Mouse (Mus musculus) stomach, postnatal 0 days (tissue): ENCODE measurements around the gene Creb1. TPM values are rescaled to one million over a fixed set of nuclear protein-coding genes. Genes with fewer than 3 reads are reported as not detected.

Source experiments
- ATAC-seq: fragments of 200-750 bp; cut with Nextera tagmentation; 2 replicates; pipeline ENCODE4 v1.8.0; 2017; ENCODE audit not compliant: low FRiP score, low TSS enrichment
- DNase-seq: peaks from one replicate; pipeline ENCODE4 v3.0.0-alpha.2; 2016; ENCODE audit warnings: low spot score
- H3K27ac ChIP-seq: fragments of 300-500 bp; sonication (generic); replicated peaks from 2 replicates; pipeline ENCODE4 v1.5.1; 2014; ENCODE audit warnings: mild to moderate bottlenecking, control low read depth
- H3K27me3 ChIP-seq: fragments of 300-500 bp; sonication (generic); 2 replicates; pipeline ENCODE4 v1.6.1; 2014; ENCODE audit warnings: low read length; ENCODE audit not compliant: control insufficient read depth, insufficient read depth
- H3K36me3 ChIP-seq: fragments of 300-500 bp; sonication (generic); 2 replicates; pipeline ENCODE4 v1.6.1; 2014; ENCODE audit warnings: low read length, mixed read lengths; ENCODE audit not compliant: control insufficient read depth, insufficient read depth
- H3K4me1 ChIP-seq: fragments of 300-500 bp; sonication (generic); replicated peaks from 2 replicates; pipeline ENCODE4 v1.6.1; 2014; ENCODE audit warnings: antibody characterized with exemption; ENCODE audit not compliant: control insufficient read depth, insufficient read depth
- H3K4me2 ChIP-seq: fragments of 300-500 bp; sonication (generic); replicated peaks from 2 replicates; pipeline ENCODE4 v1.6.1; 2014; ENCODE audit warnings: low read depth, mild to moderate bottlenecking, control low read depth, moderate library complexity
- H3K4me3 ChIP-seq: fragments of 300-500 bp; sonication (generic); 2 replicates; pipeline ENCODE4 v1.5.1; 2014; ENCODE audit warnings: low read depth, low read length, control low read depth
- H3K9ac ChIP-seq: fragments of 300-500 bp; sonication (generic); 2 replicates; pipeline ENCODE4 v1.6.1; 2014; ENCODE audit warnings: mild to moderate bottlenecking, low read length, control low read depth, mixed read lengths
- H3K9me3 ChIP-seq: fragments of 300-500 bp; sonication (generic); 2 replicates; pipeline ENCODE4 v1.6.1; 2016; ENCODE audit warnings: low read length; ENCODE audit not compliant: control insufficient read depth
- CTCF ChIP-seq: IDR thresholded peaks from 2 replicates; pipeline ENCODE4 v1.5.1; 2016; ENCODE audit warnings: antibody characterized with exemption, low read depth, mild to moderate bottlenecking, moderate library complexity
- EP300 ChIP-seq: optimal IDR thresholded peaks from 2 replicates; pipeline ENCODE3; 2016; ENCODE audit warnings: antibody characterized with exemption
- WGBS: fragments of 180-500 bp; shearing (Covaris S2); extraction: QIAGEN DNeasy Blood & Tissue Kit; methylation state at CpG from one replicate; pipeline ENCODE4 v1.1.7; 2014; 5-methylcytosine and 5-hydroxymethylcytosine counted together
- polyA plus RNA-seq: library from polyadenylated mRNA; unstranded; fragments of >200 nt; fragmentation: Nextera tagmentation; extraction: Ambion mirVana; gene quantifications from 2 replicates; pipeline ENCODE4 v1.2.1, GENCODE M21; 2015

Creb1 gene
- polyA plus RNA-seq, 1 experiment from 2014 or later, result 9.2 TPM

- H3K36me3 ChIP-seq, result no peaks in the 10 kb centered on the region
- no peak for ATAC-seq
- 90% methylated on average over 3 of the region's 3 CpGs for WGBS
- H3K9ac ChIP-seq, result no peak overlapping the region
- TF ChIP-seq CTCF, result no peak
- no peak for TF ChIP-seq EP300
- no peaks in the 10 kb centered on the region for H3K4me1 ChIP-seq
- H3K27ac ChIP-seq, result no peak overlapping the region
- DNase-seq, result no peak
- no peak overlapping the region for H3K4me2 ChIP-seq
- no peak overlapping the region for H3K4me3 ChIP-seq
- no peaks in the 10 kb centered on the region for H3K9me3 ChIP-seq
- no peaks in the 10 kb centered on the region for H3K27me3 ChIP-seq
Observed at GRCm38 (mm10) chr1:64644513-64644912, 112.1 kb downstream of the Creb1 start.

- no peaks in the 10 kb centered on the region for H3K36me3 ChIP-seq
- ATAC-seq, result peak; percentile 61; the same call in 1 of the 2 replicates
- no peak overlapping the region for H3K9ac ChIP-seq
- H3K27me3 ChIP-seq, result no peaks in the 10 kb centered on the region
- no peaks in the 10 kb centered on the region for H3K4me1 ChIP-seq
- H3K4me3 ChIP-seq, result no peak overlapping the region
- 57% methylated on average over 11 of the region's 11 CpGs for WGBS
- H3K9me3 ChIP-seq, result no peaks in the 10 kb centered on the region
- no peak overlapping the region for H3K4me2 ChIP-seq
- H3K27ac ChIP-seq, result no peak overlapping the region
- TF ChIP-seq CTCF (no peak), EP300 (no peak)
- peak; percentile 16 for DNase-seq
Observed at GRCm38 (mm10) chr1:64649362-64650124, 117.1 kb downstream of the Creb1 start.

- Histone ChIP-seq H3K36me3 (no peaks in the 10 kb centered on the region), H3K27ac (no peak overlapping the region), H3K9me3 (no peaks in the 10 kb centered on the region), H3K4me2 (no peak overlapping the region), H3K9ac (no peak overlapping the region), H3K4me3 (no peak overlapping the region), H3K4me1 (no peaks in the 10 kb centered on the region), H3K27me3 (no peaks in the 10 kb centered on the region)
- ATAC-seq (no peak), DNase-seq (no peak)
- 92% methylated on average over 6 of the region's 6 CpGs for WGBS
- no peak for TF ChIP-seq EP300
- TF ChIP-seq CTCF, result no peak
Observed at GRCm38 (mm10) chr1:64653701-64654100, 121.3 kb downstream of the Creb1 start.

Other genes starting within 250 kb of the Creb1 start
- 14.8 and 15.0 TPM in 2 replicates for gene Mettl21a, start 84.6 kb downstream of the Creb1 start, polyA plus RNA-seq
- gene Ccnyl1, start 157.8 kb downstream of the Creb1 start, polyA plus RNA-seq, result 3.9 and 4.0 TPM in 2 replicates
- gene Fzd5, start 205.1 kb downstream of the Creb1 start, polyA plus RNA-seq, result 3.7 and 3.8 TPM in 2 replicates